Mouse (Mus musculus) stomach, embryonic 14.5 days (tissue): ENCODE results near the gene Foxd1. TPM values are rescaled to one million over a fixed set of nuclear protein-coding genes. Genes with fewer than 3 reads are reported as not detected.

Experiments
- ATAC-seq: fragments of 200-750 bp; cut with Nextera tagmentation; 2 replicates; pipeline ENCODE4 v1.8.0; 2017; ENCODE audit warnings: low read depth, moderate TSS enrichment; ENCODE audit not compliant: insufficient number of reproducible peaks, insufficient read depth, low FRiP score
- H3K27ac ChIP-seq: fragments of 300-500 bp; sonication (generic); 2 replicates; pipeline ENCODE4 v1.5.1; 2014; ENCODE audit warnings: mild to moderate bottlenecking, low read length, moderate library complexity, mixed read lengths
- H3K27me3 ChIP-seq: fragments of 300-500 bp; sonication (generic); 2 replicates; pipeline ENCODE4 v1.6.1; 2014; ENCODE audit warnings: low read length, control low read depth, mixed read lengths; ENCODE audit not compliant: control insufficient read depth, insufficient read depth
- H3K36me3 ChIP-seq: fragments of 300-500 bp; sonication (generic); 2 replicates; pipeline ENCODE4 v1.6.1; 2014; ENCODE audit warnings: mild to moderate bottlenecking, control low read depth, low read length, moderate library complexity, mixed read lengths; ENCODE audit not compliant: control insufficient read depth, insufficient read depth
- H3K4me1 ChIP-seq: fragments of 300-500 bp; sonication (generic); 2 replicates; pipeline ENCODE4 v1.6.1; 2014; ENCODE audit warnings: low read length, control low read depth, mixed read lengths; ENCODE audit not compliant: control insufficient read depth, insufficient read depth
- H3K4me2 ChIP-seq: fragments of 300-500 bp; sonication (generic); replicated peaks from 2 replicates; pipeline ENCODE4 v1.6.1; 2014; ENCODE audit warnings: low read depth, low read length, control low read depth
- H3K4me3 ChIP-seq: fragments of 300-500 bp; sonication (generic); 2 replicates; pipeline ENCODE4 v1.5.1; 2014; ENCODE audit warnings: low read depth, low read length, control low read depth
- H3K9ac ChIP-seq: fragments of 300-500 bp; sonication (generic); replicated peaks from 2 replicates; pipeline ENCODE4 v1.6.1; 2014; ENCODE audit warnings: low read depth, mild to moderate bottlenecking, control low read depth, low read length, moderate library complexity, mixed read lengths
- H3K9me3 ChIP-seq: fragments of 300-500 bp; sonication (generic); 2 replicates; pipeline ENCODE4 v1.6.1; 2016; ENCODE audit warnings: low read depth, low read length, control low read depth; ENCODE audit not compliant: control insufficient read depth
- whole genome bisulfite sequencing: fragments of 180-500 bp; shearing (Covaris S2); extraction: QIAGEN DNeasy Blood & Tissue Kit; methylation state at CpG from one replicate; pipeline ENCODE4 v1.1.7; 2014; 5-methylcytosine and 5-hydroxymethylcytosine counted together
- polyA plus RNA-seq: library from polyadenylated mRNA; unstranded; fragments of >200 nt; fragmentation: Nextera tagmentation; extraction: Ambion mirVana; gene quantifications from 2 replicates; pipeline ENCODE4 v1.2.1, GENCODE M21; 2014

Gene Foxd1
- polyA plus RNA-seq = not detected in 2 replicates

GRCm38 (mm10) chr13:98354090-98354801 lies at the start of gene Foxd1:
Gene Foxd1, plus strand, starts transcription at chr13:98354242.
- peaks cover 18% of the 10 kb centered on the region for H3K4me1 ChIP-seq
- under 1% methylated on average over 62 of the region's 76 CpGs for WGBS
- H3K4me2 ChIP-seq = peak within 1 kb of the TSS; percentile 73
- peak within 1 kb of the TSS; percentile 25; the same call in 1 of the 2 replicates for H3K9ac ChIP-seq
- H3K27ac ChIP-seq = no peak within 1 kb of the TSS
- peaks cover 63% of the 10 kb centered on the region for H3K27me3 ChIP-seq
- H3K9me3 ChIP-seq = no peaks in the 10 kb centered on the region
- H3K4me3 ChIP-seq = peak within 1 kb of the TSS; percentile 33
- H3K36me3 ChIP-seq = no peaks in the 10 kb centered on the region
- ATAC-seq = peak; percentile 88

GRCm38 (mm10) chr13:98305257-98305656 lies 48.8 kb upstream of the Foxd1 start:
- 93% methylated on average over 9 of the region's 9 CpGs for WGBS

DNA sequence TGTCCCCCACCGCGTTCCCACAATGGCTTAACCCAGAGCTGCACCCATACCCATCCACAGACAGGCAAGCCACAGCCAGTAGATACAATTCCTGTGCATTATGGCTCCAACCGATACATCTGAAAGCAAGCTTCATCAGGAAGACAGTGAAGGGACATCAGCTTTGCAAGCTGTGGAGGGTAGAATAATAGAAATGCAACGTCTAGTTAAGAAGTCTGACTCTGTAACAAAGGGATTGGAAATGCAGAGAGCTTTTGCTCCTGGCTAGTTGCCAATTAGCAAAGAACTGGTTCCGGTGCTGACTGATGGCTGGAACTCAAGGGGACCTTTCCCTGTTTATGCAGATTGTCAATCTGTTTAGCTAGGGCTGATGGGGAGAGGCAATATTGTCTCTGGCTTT lies 47.6 kb upstream of the Foxd1 start:
- H3K9ac ChIP-seq = no peak overlapping the region
- no peak for ATAC-seq
- peaks cover 8% of the 10 kb centered on the region; the same call in 1 of the 2 replicates for H3K4me1 ChIP-seq
- H3K27me3 ChIP-seq = no peaks in the 10 kb centered on the region
- H3K27ac ChIP-seq = no peak overlapping the region
- no peaks in the 10 kb centered on the region for H3K9me3 ChIP-seq
- H3K36me3 ChIP-seq = peaks cover 31% of the 10 kb centered on the region
- H3K4me3 ChIP-seq = no peak overlapping the region
- 36% methylated on average over 5 of the region's 5 CpGs for WGBS
- H3K4me2 ChIP-seq = no peak overlapping the region

More at GRCm38 (mm10) chr13:98305257-98305656, 48.8 kb upstream of the Foxd1 start:
- no peaks in the 10 kb centered on the region for H3K27me3 ChIP-seq
- H3K4me3 ChIP-seq = no peak overlapping the region
- no peak overlapping the region for H3K4me2 ChIP-seq
- H3K27ac ChIP-seq = no peak overlapping the region
- H3K4me1 ChIP-seq = peaks cover 8% of the 10 kb centered on the region; the same call in 1 of the 2 replicates
- H3K36me3 ChIP-seq = peaks cover 20% of the 10 kb centered on the region
- no peak overlapping the region for H3K9ac ChIP-seq
- H3K9me3 ChIP-seq = no peaks in the 10 kb centered on the region
- no peak for ATAC-seq

- peaks cover 37% of the 10 kb centered on the region for H3K36me3 ChIP-seq
- H3K27me3 ChIP-seq = no peaks in the 10 kb centered on the region
- H3K4me1 ChIP-seq = peaks cover 8% of the 10 kb centered on the region; the same call in 1 of the 2 replicates
- WGBS = 29% methylated on average over 14 of the region's 14 CpGs
- no peak overlapping the region for H3K9ac ChIP-seq
- H3K4me2 ChIP-seq = no peak overlapping the region
- no peaks in the 10 kb centered on the region for H3K9me3 ChIP-seq
- no peak overlapping the region for H3K27ac ChIP-seq
- H3K4me3 ChIP-seq = no peak overlapping the region
- peak; percentile 14; the same call in 1 of the 2 replicates for ATAC-seq
Observed at GRCm38 (mm10) chr13:98306852-98307475, 47.1 kb upstream of the Foxd1 start.

- WGBS = 69% methylated on average over 5 of the region's 5 CpGs
- H3K27me3 ChIP-seq = no peaks in the 10 kb centered on the region
- H3K4me1 ChIP-seq = peaks cover 8% of the 10 kb centered on the region; the same call in 1 of the 2 replicates
- H3K9me3 ChIP-seq = no peaks in the 10 kb centered on the region
- H3K4me2 ChIP-seq = no peak overlapping the region
- H3K9ac ChIP-seq = no peak overlapping the region
- no peak overlapping the region for H3K4me3 ChIP-seq
- no peak overlapping the region for H3K27ac ChIP-seq
- peaks cover 44% of the 10 kb centered on the region for H3K36me3 ChIP-seq
- no peak for ATAC-seq
Observed at GRCm38 (mm10) chr13:98308004-98308403, 46.0 kb upstream of the Foxd1 start.

GRCm38 (mm10) chr13:98308724-98309123 lies 45.3 kb upstream of the Foxd1 start:
- Histone ChIP-seq H3K9me3 (no peaks in the 10 kb centered on the region), H3K27ac (no peak overlapping the region), H3K27me3 (no peaks in the 10 kb centered on the region), H3K4me3 (no peak overlapping the region), H3K4me2 (no peak overlapping the region), H3K4me1 (peaks cover 8% of the 10 kb centered on the region; the same call in 1 of the 2 replicates), H3K36me3 (peaks cover 44% of the 10 kb centered on the region), H3K9ac (no peak overlapping the region)
- 79% methylated on average over 4 of the region's 4 CpGs for WGBS
- no peak for ATAC-seq

DNA sequence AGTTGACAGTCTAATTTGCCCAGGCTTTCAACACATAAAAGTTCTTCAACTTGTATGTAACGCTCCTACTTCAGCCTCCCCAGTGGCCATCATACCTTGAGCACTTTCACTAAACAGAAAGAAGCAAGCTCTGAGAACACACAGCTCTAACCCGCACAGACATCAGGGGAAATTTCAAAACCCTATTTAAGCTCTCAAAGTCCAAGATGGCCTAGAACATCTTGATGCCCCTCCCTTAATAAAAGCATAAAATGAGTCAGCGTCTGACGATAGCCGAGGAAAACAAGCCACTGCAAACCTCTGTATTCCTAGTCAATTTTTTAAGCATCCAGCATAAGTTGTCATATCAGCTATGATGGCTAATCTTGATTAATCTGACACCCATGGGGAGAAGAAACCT lies 42.4 kb upstream of the Foxd1 start:
- H3K4me3 ChIP-seq = no peak overlapping the region
- H3K4me1 ChIP-seq = peaks cover 16% of the 10 kb centered on the region; the same call in 1 of the 2 replicates
- no peaks in the 10 kb centered on the region for H3K9me3 ChIP-seq
- ATAC-seq = no peak
- H3K36me3 ChIP-seq = peaks cover 44% of the 10 kb centered on the region
- no peak overlapping the region for H3K9ac ChIP-seq
- no peak overlapping the region for H3K27ac ChIP-seq
- 94% methylated on average over 5 of the region's 5 CpGs for WGBS
- no peak overlapping the region for H3K4me2 ChIP-seq
- H3K27me3 ChIP-seq = no peaks in the 10 kb centered on the region

DNA sequence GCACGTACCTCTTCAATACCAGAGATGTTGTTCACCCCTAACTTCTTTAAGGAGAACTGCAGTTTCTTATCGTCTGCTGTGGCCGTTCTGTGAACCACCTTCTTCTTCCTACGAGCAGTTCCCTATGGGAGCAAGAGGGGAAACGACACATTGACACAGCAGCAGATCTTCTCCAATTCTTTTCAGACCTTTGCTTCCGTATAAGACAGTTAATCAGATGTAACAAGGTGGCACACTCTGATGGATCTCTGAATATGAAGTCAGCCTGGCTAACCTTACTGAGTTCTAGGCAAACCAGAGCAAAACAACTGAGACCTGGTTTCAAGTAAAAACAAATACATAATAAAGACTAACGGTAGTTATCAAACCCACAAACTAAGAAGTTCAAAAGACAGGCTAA lies 40.4 kb upstream of the Foxd1 start:
- peaks cover 37% of the 10 kb centered on the region for H3K36me3 ChIP-seq
- H3K4me1 ChIP-seq = peaks cover 12% of the 10 kb centered on the region; the same call in 1 of the 2 replicates
- no peaks in the 10 kb centered on the region for H3K27me3 ChIP-seq
- no peak overlapping the region for H3K4me3 ChIP-seq
- 73% methylated on average over 7 of the region's 7 CpGs for WGBS
- ATAC-seq = no peak
- H3K9ac ChIP-seq = no peak overlapping the region
- no peak overlapping the region for H3K27ac ChIP-seq
- H3K4me2 ChIP-seq = no peak overlapping the region
- H3K9me3 ChIP-seq = no peaks in the 10 kb centered on the region
